19 mouse cellular contexts compared by ENCODE assay signal in genomic region chr11:25335667-25336066, GRCm38 (mm10).
DNase-seq lines count a peak whose midpoint lies in the region; ATAC-seq and TF ChIP-seq lines count a peak whose summit lies in the region.
"Had no signal": no experiment of that assay in that cellular context is flagged by ENCODE, and none has a peak within 500 bp of the region (broad histone marks: within the 10 kb centered on the region; RNA-seq: fewer than 3 reads in every experiment).

No protein-coding gene starts in this region.

- no peak overlapping the region for H3K4me2 ChIP-seq in forebrain, embryonic 14.5 days (ENCODE audit: low read length)
- no peak overlapping the region for H3K4me2 ChIP-seq in forebrain, embryonic 12.5 days
- no peak overlapping the region for H3K4me2 ChIP-seq in lung, postnatal 0 days (replicated peaks; ENCODE audit: low read depth, low read length)
- H3K4me2 ChIP-seq in liver, embryonic 12.5 days = no peak overlapping the region
- H3K4me2 ChIP-seq: embryonic facial prominence, embryonic 13.5 days; heart, embryonic 12.5 days; hindbrain, embryonic 14.5 days; intestine, embryonic 15.5 days had no signal

- H3K4me1 ChIP-seq in forebrain, embryonic 14.5 days (ENCODE audit: control insufficient read depth, insufficient read depth, low read length) = no peaks in the 10 kb centered on the region
- H3K4me1 ChIP-seq in forebrain, embryonic 12.5 days = no peaks in the 10 kb centered on the region
- H3K4me1 ChIP-seq in lung, postnatal 0 days (ENCODE audit: insufficient read depth, low read depth, low read length) = no peaks in the 10 kb centered on the region
- no peaks in the 10 kb centered on the region for H3K4me1 ChIP-seq in liver, embryonic 12.5 days
- H3K4me1 ChIP-seq: embryonic facial prominence, embryonic 13.5 days; forebrain, embryonic 10.5 days; heart, embryonic 12.5 days; hindbrain, embryonic 10.5 days; intestine, embryonic 15.5 days had no signal

- WGBS in forebrain, embryonic 14.5 days = 68% methylated on average over 2 of the region's 2 CpGs
- 81% methylated on average over 2 of the region's 2 CpGs for WGBS in forebrain, embryonic 12.5 days
- WGBS in lung, postnatal 0 days = 44% methylated on average over 2 of the region's 2 CpGs
- 59% methylated on average over 2 of the region's 2 CpGs for WGBS in liver, embryonic 12.5 days (ENCODE audit: insufficient replicate concordance)

- H3K9me3 ChIP-seq in forebrain, embryonic 14.5 days (replicated peaks; ENCODE audit: control insufficient read depth, low read length) = no peaks in the 10 kb centered on the region
- no peaks in the 10 kb centered on the region for H3K9me3 ChIP-seq in forebrain, embryonic 12.5 days
- no peaks in the 10 kb centered on the region for H3K9me3 ChIP-seq in lung, postnatal 0 days (ENCODE audit: low read length)
- no peaks in the 10 kb centered on the region for H3K9me3 ChIP-seq in liver, embryonic 12.5 days (replicated peaks)
- H3K9me3 ChIP-seq: embryonic facial prominence, embryonic 13.5 days; forebrain, embryonic 10.5 days; heart, embryonic 12.5 days; hindbrain, embryonic 10.5 days; intestine, embryonic 15.5 days had no signal

- H3K27me3 ChIP-seq in forebrain, embryonic 14.5 days (replicated peaks; ENCODE audit: control insufficient read depth, insufficient read depth, low read length) = no peaks in the 10 kb centered on the region
- no peaks in the 10 kb centered on the region for H3K27me3 ChIP-seq in forebrain, embryonic 12.5 days
- H3K27me3 ChIP-seq in lung, postnatal 0 days (replicated peaks; ENCODE audit: insufficient read depth, low read length) = no peaks in the 10 kb centered on the region
- H3K27me3 ChIP-seq in liver, embryonic 12.5 days (replicated peaks) = no peaks in the 10 kb centered on the region
- H3K27me3 ChIP-seq: embryonic facial prominence, embryonic 13.5 days; heart, embryonic 12.5 days; intestine, embryonic 15.5 days had no signal

- no peaks in the 10 kb centered on the region for H3K36me3 ChIP-seq in forebrain, embryonic 14.5 days (ENCODE audit: control insufficient read depth, insufficient read depth, low read length)
- no peaks in the 10 kb centered on the region for H3K36me3 ChIP-seq in forebrain, embryonic 12.5 days (replicated peaks)
- H3K36me3 ChIP-seq in lung, postnatal 0 days (ENCODE audit: insufficient read depth, low read length) = no peaks in the 10 kb centered on the region
- no peaks in the 10 kb centered on the region for H3K36me3 ChIP-seq in liver, embryonic 12.5 days
- H3K36me3 ChIP-seq: embryonic facial prominence, embryonic 13.5 days; forebrain, embryonic 10.5 days; heart, embryonic 12.5 days; hindbrain, embryonic 10.5 days; intestine, embryonic 15.5 days had no signal

- no peak for TF ChIP-seq EP300 in lung, postnatal 0 days (IDR thresholded peaks at IDR 0.05)

- H3K9ac ChIP-seq in forebrain, embryonic 14.5 days (ENCODE audit: low read length) = no peak overlapping the region
- H3K9ac ChIP-seq in forebrain, embryonic 12.5 days = no peak overlapping the region
- H3K9ac ChIP-seq in lung, postnatal 0 days (replicated peaks; ENCODE audit: low read depth) = no peak overlapping the region
- H3K9ac ChIP-seq in liver, embryonic 12.5 days = no peak overlapping the region
- H3K9ac ChIP-seq: embryonic facial prominence, embryonic 13.5 days; heart, embryonic 12.5 days; hindbrain, embryonic 14.5 days; intestine, embryonic 15.5 days had no signal

- ATAC-seq in forebrain, embryonic 14.5 days = no peak
- ATAC-seq in forebrain, embryonic 12.5 days (ENCODE audit: low FRiP score) = no peak
- no peak for ATAC-seq in lung, postnatal 0 days
- ATAC-seq in liver, embryonic 12.5 days = no peak
- ATAC-seq: intestine, embryonic 15.5 days had no signal

- no peak for TF ChIP-seq CTCF in lung, postnatal 0 days (IDR thresholded peaks at IDR 0.05)

- H3K4me3 ChIP-seq in forebrain, embryonic 14.5 days (ENCODE audit: low read depth, low read length) = no peak overlapping the region
- no peak overlapping the region for H3K4me3 ChIP-seq in forebrain, embryonic 12.5 days (replicated peaks)
- H3K4me3 ChIP-seq in lung, postnatal 0 days (ENCODE audit: low read depth, low read length) = no peak overlapping the region
- H3K4me3 ChIP-seq in liver, embryonic 12.5 days = no peak overlapping the region
- H3K4me3 ChIP-seq: embryonic facial prominence, embryonic 13.5 days; forebrain, embryonic 10.5 days; heart, adult 2 months; heart, embryonic 12.5 days; hindbrain, embryonic 10.5 days; intestine, embryonic 15.5 days had no signal

- peak; percentile 49 for DNase-seq in forebrain, embryonic 14.5 days (ENCODE audit: low spot score)
- DNase-seq in lung, postnatal 36 days = peak; percentile 6
- no peak for DNase-seq in lung, postnatal 0 days (ENCODE audit: low spot score)
- DNase-seq in fat pad, adult 2 months (ENCODE audit: extremely low read depth, low read depth, low spot score) = peak; percentile 8
- no peak for DNase-seq in urinary bladder, postnatal 25 days (ENCODE audit: low spot score)
- DNase-seq: adrenal gland, adult 8-10 months; cerebellum, adult 11-12 months; cerebellum, adult 9-10 months; cerebellum, postnatal 25 days; gastrocnemius, postnatal 36 days; heart, adult 2 months had no signal

- no peak overlapping the region for H3K27ac ChIP-seq in forebrain, embryonic 14.5 days (ENCODE audit: low read depth, low read length)
- H3K27ac ChIP-seq in forebrain, embryonic 12.5 days = no peak overlapping the region
- H3K27ac ChIP-seq in lung, postnatal 0 days (ENCODE audit: low read length) = no peak overlapping the region
- H3K27ac ChIP-seq in liver, embryonic 12.5 days = no peak overlapping the region
- H3K27ac ChIP-seq: embryonic facial prominence, embryonic 13.5 days; forebrain, embryonic 10.5 days; heart, adult 2 months; hindbrain, embryonic 10.5 days; hindbrain, embryonic 14.5 days; intestine, embryonic 15.5 days had no signal

Comparison
In these comparisons a context has a peak if more than half of its experiments do, and no peak if none do; other contexts are left out.
1. DNase-seq: peak in forebrain, embryonic 14.5 days (single experiment), lung, postnatal 36 days (single experiment) and fat pad, adult 2 months (single experiment); none in lung, postnatal 0 days (single experiment) and urinary bladder, postnatal 25 days (single experiment).